Mouse (Mus musculus) gastrocnemius, postnatal 36 days (tissue): ENCODE data around the gene Eif6. TPM values are rescaled to one million over a fixed set of nuclear protein-coding genes. Genes with fewer than 3 reads are reported as not detected.
A peak's percentile ranks its signal among the peaks of the same experiment; 100 is the strongest.

Experiments
- DNase-seq, 2 experiments: peaks; one replicate each; pipeline ENCODE4 v3.0.0; 2022
- intact Hi-C: fragments of 180-260 bp; cut with DNase I; formaldehyde crosslinking; loops from one replicate; pipeline ENCODE4 v1.15.1; 2025
- total RNA-seq, 2 experiments: library from RNA; stranded (reverse); gene quantifications; 2 replicates each; pipeline ENCODE4 v1.2.3; 2021

Gene Eif6
- total RNA-seq, 2 experiments from 2014 or later: 36.1 to 45.9 TPM

DNA sequence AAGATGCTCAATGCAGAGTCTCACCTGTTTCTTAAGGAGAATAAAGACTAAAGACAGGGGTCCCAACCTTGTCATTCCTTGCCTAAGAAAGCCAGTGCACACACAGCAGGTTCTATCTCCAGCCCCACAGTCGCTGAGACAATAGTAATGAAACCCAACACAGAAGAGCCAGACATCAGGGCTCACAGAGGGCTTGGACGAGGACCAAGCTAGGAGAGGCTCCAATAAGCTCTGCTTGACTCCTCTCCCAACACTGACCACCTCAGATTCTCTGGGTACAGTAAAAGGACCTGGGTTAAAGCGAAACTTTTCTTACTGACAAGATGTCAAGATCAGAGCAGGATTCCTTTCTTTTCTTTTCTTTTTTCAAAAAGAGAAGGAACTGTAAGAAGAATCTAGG, 28.1 kb downstream of the Eif6 start:
- intact Hi-C loops: no loop called here
- no peak for DNase-seq

DNA sequence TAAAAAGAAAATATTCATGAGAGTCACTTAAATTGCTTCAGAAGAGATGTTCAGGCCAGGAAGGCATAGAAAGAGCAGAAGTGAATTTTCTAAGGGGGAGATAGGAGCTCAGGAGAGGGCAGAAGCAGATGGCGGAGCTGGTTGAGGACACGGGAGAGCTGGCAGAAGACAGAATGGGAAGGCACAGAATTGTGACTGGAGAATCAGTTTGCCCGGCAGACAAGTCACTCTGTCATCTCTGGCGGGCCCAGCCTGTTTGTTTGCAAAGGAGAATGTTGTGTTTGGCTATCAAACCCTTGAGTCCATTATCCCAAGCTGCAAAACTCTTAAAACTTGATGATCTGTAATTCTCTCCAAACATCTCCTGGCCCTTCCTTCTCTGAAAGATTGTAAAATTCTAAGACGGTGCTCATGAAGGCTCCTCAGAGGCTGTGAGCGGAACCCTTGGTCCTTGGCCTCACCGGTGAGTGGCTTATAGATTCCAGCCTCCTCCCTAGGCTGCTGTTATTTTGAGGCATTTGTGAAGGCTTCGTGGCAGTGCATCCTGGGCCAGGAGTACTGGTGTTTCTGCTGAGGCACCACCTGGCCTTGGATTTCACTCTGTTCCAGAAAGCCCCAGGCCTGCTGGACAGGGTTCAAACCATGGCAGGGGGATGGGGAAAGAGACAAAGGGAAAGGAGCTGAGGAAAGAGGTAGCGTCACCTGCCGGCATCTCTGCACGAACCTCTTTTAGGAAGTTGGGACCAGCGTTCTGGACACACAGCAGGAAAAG, 31.9 kb downstream of the Eif6 start:
- DNase-seq: no peak
- intact Hi-C loops: no loop called here

GRCm38 (mm10) chr2:155792899-155793298, 33.8 kb downstream of the Eif6 start:
- intact Hi-C loops: no loop called here

DNA sequence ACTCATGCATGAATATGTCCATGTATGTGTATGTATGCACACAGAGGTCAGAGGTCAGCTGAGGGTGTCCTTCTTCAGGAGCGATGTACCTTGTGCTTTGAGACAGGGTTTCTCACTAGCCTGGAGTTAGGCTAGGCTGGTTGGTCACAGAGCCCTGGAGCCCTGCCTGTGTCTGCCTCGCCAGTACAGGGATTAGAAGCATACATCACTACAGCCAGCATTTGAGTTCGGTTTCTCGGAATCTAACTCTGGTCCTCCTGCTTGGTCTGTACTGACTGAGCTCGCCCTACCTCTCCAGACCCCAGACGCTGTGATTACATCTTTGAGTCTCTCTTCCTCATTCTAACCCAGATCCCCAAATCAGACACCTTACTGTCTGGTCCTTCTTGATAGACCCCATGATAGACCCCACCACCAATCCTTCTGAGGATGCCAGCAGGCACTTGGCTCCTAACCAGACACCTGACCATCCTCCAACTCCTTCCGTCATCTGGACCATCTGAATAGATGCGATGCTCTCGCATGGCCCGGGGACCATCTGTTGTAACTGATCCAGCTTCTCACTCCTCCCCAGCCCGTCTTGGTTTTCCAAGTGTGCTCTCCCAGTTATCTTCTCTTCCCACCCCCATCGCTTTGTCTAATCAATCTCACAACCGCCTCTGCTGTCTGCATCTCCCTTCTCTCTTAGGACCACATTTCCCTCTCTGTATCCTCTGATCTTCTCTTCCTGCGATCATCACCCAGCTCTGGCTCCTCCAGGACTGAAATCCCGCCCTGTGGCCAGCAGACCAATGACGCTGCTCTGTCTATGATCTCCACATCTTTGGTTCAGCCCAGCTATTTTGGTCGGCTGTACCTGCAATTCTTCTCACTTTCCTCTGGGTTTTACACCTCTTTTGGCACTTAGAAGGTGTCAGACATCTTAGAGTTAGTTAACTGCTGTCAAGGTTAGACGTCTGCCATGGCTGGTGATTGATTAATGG, 38.5 kb downstream of the Eif6 start:
- intact Hi-C loops: no loop called here

More at GRCm38 (mm10) chr2:155792899-155793298, 33.8 kb downstream of the Eif6 start:
- no peak for DNase-seq

GRCm38 (mm10) chr2:155786905-155787304, 39.8 kb downstream of the Eif6 start:
- intact Hi-C loops: no loop called here
- DNase-seq: no peak

More for the DNA sequence above, 38.5 kb downstream of the Eif6 start:
- no peak for DNase-seq

DNA sequence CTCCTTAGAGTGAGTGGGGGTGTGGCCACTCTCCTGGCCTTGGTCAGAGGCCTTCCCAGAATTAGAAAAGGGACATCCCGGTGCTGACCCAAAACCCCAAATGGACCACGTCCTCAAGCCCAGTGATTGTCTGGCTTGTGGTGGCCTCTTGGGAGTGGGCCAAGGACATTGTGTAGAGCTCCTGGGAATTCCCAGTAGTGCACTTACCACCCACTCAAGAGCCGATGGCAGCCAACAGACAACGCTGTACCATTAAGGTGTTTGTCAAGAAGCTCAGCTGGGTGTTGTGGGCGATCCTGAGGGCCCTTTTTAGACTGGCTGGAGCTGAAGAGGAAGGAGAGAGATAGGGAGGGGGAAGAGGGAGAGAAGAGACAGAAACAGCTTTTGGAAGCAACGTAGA, 42.2 kb downstream of the Eif6 start:
- DNase-seq: no peak
- intact Hi-C loops: no loop called here

- no peak for DNase-seq
- intact Hi-C loops: no loop called here
Measured at GRCm38 (mm10) chr2:155779506-155779905, 47.2 kb downstream of the Eif6 start.

GRCm38 (mm10) chr2:155779066-155779465, 47.7 kb downstream of the Eif6 start:
- intact Hi-C loops: no loop called here
- DNase-seq: no peak

DNA sequence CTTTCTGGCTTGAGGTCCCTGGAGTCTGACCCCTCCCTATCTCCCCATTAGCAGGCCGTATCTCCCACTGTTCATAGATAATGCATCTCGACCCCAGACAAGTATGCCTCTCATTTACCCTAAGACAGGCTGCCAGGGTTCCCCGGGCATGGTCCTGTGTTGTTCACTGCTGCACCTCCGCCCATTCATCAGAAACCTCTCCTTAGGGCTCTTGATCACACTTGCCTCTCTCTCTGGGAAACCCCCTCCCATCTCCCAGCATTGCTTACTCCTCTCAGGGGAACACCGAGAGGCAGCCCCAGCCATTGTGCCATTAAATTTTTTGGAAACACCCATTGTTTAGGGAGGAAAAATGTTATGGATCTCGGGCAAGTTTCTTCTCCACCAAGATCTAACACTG, 48.7 kb downstream of the Eif6 start:
- intact Hi-C loops: no loop called here
- DNase-seq: no peak

GRCm38 (mm10) chr2:155777688-155777985, 49.1 kb downstream of the Eif6 start:
- no peak for DNase-seq
- intact Hi-C loops: no loop called here

DNA sequence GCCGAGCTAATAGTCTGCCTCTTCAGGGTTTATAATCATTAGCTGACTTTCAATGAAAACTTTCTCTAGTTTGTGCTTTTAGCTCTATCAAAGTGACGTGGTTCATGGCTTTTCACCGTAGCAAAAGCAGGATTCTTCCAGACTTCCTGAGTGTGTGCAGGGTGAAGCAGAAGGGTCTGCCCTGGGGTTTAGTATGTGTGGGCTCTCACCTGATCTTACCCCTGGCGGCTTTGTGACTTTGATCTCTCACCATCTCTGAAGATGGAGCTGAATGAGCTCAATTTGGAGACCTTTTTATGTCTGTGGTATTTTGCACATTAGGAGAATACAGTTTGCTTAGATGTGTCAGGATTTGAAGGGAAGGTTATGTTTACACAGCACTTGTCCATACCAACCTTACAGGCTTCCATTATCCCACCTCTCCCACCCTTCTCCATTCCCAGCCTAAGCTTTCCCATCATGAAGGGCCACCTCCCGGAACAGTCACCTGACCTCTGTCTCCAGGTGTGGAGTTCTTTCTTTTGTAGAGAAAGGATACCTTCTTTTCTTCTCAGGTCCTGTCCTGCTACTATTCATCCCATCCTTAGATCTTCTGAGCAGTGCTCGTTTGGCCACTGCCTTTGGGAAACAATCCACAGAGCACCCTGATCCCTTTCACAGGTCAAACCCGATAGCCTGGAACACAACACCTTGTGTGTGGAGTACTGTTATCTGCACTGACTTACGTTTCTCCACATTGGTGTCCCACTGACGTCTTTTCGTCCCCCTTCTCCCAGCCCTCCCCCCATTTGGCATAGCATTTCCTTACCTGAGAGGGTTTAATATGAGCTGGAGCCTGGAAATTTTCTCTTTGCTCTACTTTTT, 49.7 kb downstream of the Eif6 start:
- no peak for DNase-seq
- intact Hi-C loops: no loop called here

DNA sequence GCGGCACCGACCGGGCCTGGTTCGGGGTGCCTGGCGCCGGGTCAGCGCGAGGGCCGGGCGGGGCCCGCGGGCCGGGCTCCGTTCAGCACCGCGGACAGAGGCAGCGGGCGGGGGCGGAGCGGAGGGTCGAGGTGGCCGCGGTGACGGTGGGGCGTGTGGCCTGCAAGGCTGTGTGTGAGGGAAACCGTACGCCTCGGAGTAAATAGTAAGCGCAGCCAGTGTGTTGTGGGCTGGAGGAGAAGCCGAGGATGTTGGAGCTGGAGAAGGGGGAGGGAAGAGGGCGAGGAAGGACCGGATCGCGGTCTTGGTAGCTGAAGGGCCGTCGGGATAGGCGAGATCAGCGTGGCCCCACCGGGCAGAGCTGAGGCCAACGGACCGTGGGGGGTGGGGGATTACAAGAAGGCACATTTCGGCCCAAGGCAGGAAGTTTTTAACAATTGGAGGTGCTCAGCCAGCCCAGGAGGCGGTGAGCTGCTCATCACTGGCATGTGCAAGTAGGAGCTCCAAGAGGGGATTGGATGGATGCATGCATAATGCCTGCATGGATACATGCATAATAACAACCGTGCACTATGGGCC, 51.0 kb downstream of the Eif6 start:
- intact Hi-C loops: no loop called here
- DNase-seq: peak; percentile 28 to 50

GRCm38 (mm10) chr2:155774927-155775684, 51.6 kb downstream of the Eif6 start, which contains the start of gene Mmp24:
Gene Mmp24, plus strand, starts transcription at chr2:155775342.
- DNase-seq: no peak
- intact Hi-C loops: no loop called here

DNA sequence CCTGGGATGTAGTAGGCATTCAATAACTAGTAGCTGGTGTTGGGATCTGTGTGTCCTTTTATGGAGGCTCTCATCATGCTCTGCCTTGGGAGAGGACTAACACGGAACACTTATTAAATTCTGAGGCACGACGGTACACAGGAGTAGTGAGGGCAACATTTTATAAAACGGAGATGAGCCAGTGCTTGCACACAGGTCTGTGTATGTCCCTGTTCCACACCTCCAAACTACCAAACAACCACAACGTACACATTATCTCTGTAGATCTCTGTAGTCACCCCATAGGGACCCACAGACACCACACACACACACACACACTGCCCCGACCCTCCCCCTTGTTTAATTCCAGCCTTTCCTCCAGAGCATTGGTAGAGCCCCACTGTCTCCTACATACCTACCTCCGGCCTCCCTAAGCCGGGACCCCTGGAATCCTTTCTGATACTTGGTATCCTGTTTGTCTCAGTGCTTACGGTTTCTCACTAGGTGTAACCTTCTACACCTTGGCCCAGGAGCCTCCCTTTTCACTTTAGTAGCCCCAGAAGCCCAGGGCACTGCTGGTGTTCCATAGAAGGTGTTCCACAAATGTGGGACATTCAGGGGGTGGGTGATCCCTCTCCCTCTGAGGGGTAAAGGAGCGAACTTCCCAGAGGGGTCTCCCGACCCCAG, 52.3 kb downstream of the Eif6 start:
- intact Hi-C loops: no loop called here
- no peak for DNase-seq

- intact Hi-C loops: no loop called here
- DNase-seq: no peak
Measured at GRCm38 (mm10) chr2:155773664-155774063, 53.1 kb downstream of the Eif6 start.
